Mouse (Mus musculus) limb, embryonic 13.5 days (tissue): ENCODE data around the gene Npcd. TPM values are rescaled to one million over a fixed set of nuclear protein-coding genes. Genes with fewer than 3 reads are reported as not detected.

Source experiments
- ATAC-seq: fragments of 200-750 bp; cut with Nextera tagmentation; 2 replicates; pipeline ENCODE4 v1.8.0; 2017; ENCODE audit warnings: low read depth, moderate number of reproducible peaks, moderate TSS enrichment; ENCODE audit not compliant: low FRiP score
- H3K27ac ChIP-seq: fragments of 300-500 bp; sonication (generic); 2 replicates; pipeline ENCODE4 v1.5.1; 2015; ENCODE audit warnings: inconsistent platforms, mild to moderate bottlenecking, moderate library complexity
- H3K27me3 ChIP-seq: fragments of 300-500 bp; sonication (generic); 2 replicates; pipeline ENCODE4 v1.6.1; 2015; ENCODE audit warnings: mild to moderate bottlenecking, inconsistent platforms
- H3K36me3 ChIP-seq: fragments of 300-500 bp; sonication (generic); 2 replicates; pipeline ENCODE4 v1.6.1; 2015; ENCODE audit warnings: inconsistent platforms, mild to moderate bottlenecking, moderate library complexity
- H3K4me1 ChIP-seq: fragments of 300-500 bp; sonication (generic); 2 replicates; pipeline ENCODE4 v1.6.1; 2015; ENCODE audit warnings: inconsistent platforms
- H3K4me2 ChIP-seq: fragments of 300-500 bp; sonication (generic); replicated peaks from 2 replicates; pipeline ENCODE4 v1.6.1; 2015; ENCODE audit warnings: inconsistent platforms, mild to moderate bottlenecking, moderate library complexity
- H3K4me3 ChIP-seq: fragments of 300-500 bp; sonication (generic); 2 replicates; pipeline ENCODE4 v1.5.1; 2015; ENCODE audit warnings: moderate library complexity, mild to moderate bottlenecking, inconsistent platforms
- H3K9ac ChIP-seq: fragments of 300-500 bp; sonication (generic); 2 replicates; pipeline ENCODE4 v1.6.1; 2015; ENCODE audit warnings: mild to moderate bottlenecking, inconsistent platforms
- H3K9me3 ChIP-seq: fragments of 300-500 bp; sonication (generic); 2 replicates; pipeline ENCODE4 v1.6.1; 2016; ENCODE audit warnings: inconsistent platforms
- WGBS: fragments of 180-500 bp; shearing (Covaris S2); methylation state at CpG from one replicate; pipeline ENCODE4 v1.1.7; 2015; 5-methylcytosine and 5-hydroxymethylcytosine counted together
- polyA plus RNA-seq: library from polyadenylated mRNA; unstranded; fragments of >200 nt; fragmentation: Nextera tagmentation; extraction: Ambion mirVana; gene quantifications from 2 replicates; pipeline ENCODE4 v1.2.1, GENCODE M21; 2015

Gene Npcd
- polyA plus RNA-seq: 0.46 and 0.60 TPM in 2 replicates

GRCm38 (mm10) chr15:79834130-79834880 is at the start of gene Npcd, which contains the start of gene Cbx6:
Gene Npcd (minus strand): TSS chr15:79834237.
Gene Cbx6 (minus strand): TSS chr15:79834688.
- peak within 1 kb of the TSS; percentile 95 for H3K27ac ChIP-seq
- 1% methylated on average over 58 of the region's 58 CpGs for WGBS
- ATAC-seq: peak; percentile 90
- H3K36me3 ChIP-seq: peaks cover 17% of the 10 kb centered on the region
- H3K4me2 ChIP-seq: peak within 1 kb of the TSS; percentile 94
- no peaks in the 10 kb centered on the region for H3K27me3 ChIP-seq
- H3K4me1 ChIP-seq: peaks cover 45% of the 10 kb centered on the region
- peak within 1 kb of the TSS; percentile 83 for H3K4me3 ChIP-seq
- no peaks in the 10 kb centered on the region for H3K9me3 ChIP-seq
- H3K9ac ChIP-seq: peak within 1 kb of the TSS; percentile 94

GRCm38 (mm10) chr15:79883352-79883822 is 49.4 kb upstream of the Npcd start:
- WGBS: under 1% methylated on average over 30 of the region's 30 CpGs
- peak; percentile 91 for ATAC-seq
- H3K27ac ChIP-seq: peak overlapping the region; percentile 73

GRCm38 (mm10) chr15:79882623-79883267 is 48.7 kb upstream of the Npcd start:
- Histone ChIP-seq H3K4me3 (peak overlapping the region; percentile 52), H3K27ac (peak overlapping the region; percentile 44; the same call in 1 of the 2 replicates), H3K9me3 (no peaks in the 10 kb centered on the region), H3K36me3 (no peaks in the 10 kb centered on the region), H3K27me3 (no peaks in the 10 kb centered on the region), H3K9ac (peak overlapping the region; percentile 40), H3K4me2 (peak overlapping the region; percentile 69), H3K4me1 (peaks cover 16% of the 10 kb centered on the region)
- ATAC-seq: peak; percentile 10; the same call in 1 of the 2 replicates
- WGBS: 22% methylated on average over 19 of the region's 19 CpGs

More at GRCm38 (mm10) chr15:79883352-79883822, 49.4 kb upstream of the Npcd start:
- no peaks in the 10 kb centered on the region for H3K36me3 ChIP-seq
- no peaks in the 10 kb centered on the region for H3K9me3 ChIP-seq
- peak overlapping the region; percentile 69 for H3K4me2 ChIP-seq
- peak overlapping the region; percentile 52 for H3K4me3 ChIP-seq
- H3K4me1 ChIP-seq: peaks cover 16% of the 10 kb centered on the region
- H3K27me3 ChIP-seq: no peaks in the 10 kb centered on the region
- peak overlapping the region; percentile 72 for H3K9ac ChIP-seq

GRCm38 (mm10) chr15:79880477-79880876 is 46.4 kb upstream of the Npcd start:
- no peak overlapping the region for H3K4me2 ChIP-seq

GRCm38 (mm10) chr15:79879319-79879718 is 45.3 kb upstream of the Npcd start:
- Histone ChIP-seq H3K27me3 (no peaks in the 10 kb centered on the region), H3K4me3 (no peak overlapping the region), H3K4me1 (peaks cover 16% of the 10 kb centered on the region), H3K9me3 (no peaks in the 10 kb centered on the region), H3K4me2 (peak overlapping the region; percentile 14; the same call in 1 of the 2 replicates), H3K27ac (peak overlapping the region; percentile 67; the same call in 1 of the 2 replicates), H3K9ac (0 out of 2 replicates have a peak overlapping the region, but pooled peaks have one; percentile 13), H3K36me3 (no peaks in the 10 kb centered on the region)
- peak; percentile 31; the same call in 1 of the 2 replicates for ATAC-seq
- 50% methylated on average over 13 of the region's 13 CpGs for WGBS

More at GRCm38 (mm10) chr15:79880477-79880876, 46.4 kb upstream of the Npcd start:
- no peak for ATAC-seq
- no peak overlapping the region for H3K9ac ChIP-seq
- 75% methylated on average over 3 of the region's 3 CpGs for WGBS
- peaks cover 16% of the 10 kb centered on the region for H3K4me1 ChIP-seq
- no peaks in the 10 kb centered on the region for H3K27me3 ChIP-seq
- no peak overlapping the region for H3K27ac ChIP-seq
- H3K36me3 ChIP-seq: no peaks in the 10 kb centered on the region
- H3K9me3 ChIP-seq: no peaks in the 10 kb centered on the region
- no peak overlapping the region for H3K4me3 ChIP-seq

GRCm38 (mm10) chr15:79878725-79879136 is 44.7 kb upstream of the Npcd start:
- no peaks in the 10 kb centered on the region for H3K36me3 ChIP-seq
- H3K4me3 ChIP-seq: no peak overlapping the region
- H3K27ac ChIP-seq: peak overlapping the region; percentile 67; the same call in 1 of the 2 replicates
- no peak for ATAC-seq
- peak overlapping the region; percentile 14; the same call in 1 of the 2 replicates for H3K4me2 ChIP-seq
- H3K27me3 ChIP-seq: no peaks in the 10 kb centered on the region
- H3K9ac ChIP-seq: no peak overlapping the region
- no peaks in the 10 kb centered on the region for H3K9me3 ChIP-seq
- peaks cover 16% of the 10 kb centered on the region for H3K4me1 ChIP-seq
- 70% methylated on average over 6 of the region's 6 CpGs for WGBS

- Histone ChIP-seq H3K36me3 (no peaks in the 10 kb centered on the region), H3K4me1 (peaks cover 8% of the 10 kb centered on the region), H3K4me3 (no peak overlapping the region), H3K27ac (no peak overlapping the region), H3K4me2 (no peak overlapping the region), H3K9me3 (no peaks in the 10 kb centered on the region), H3K27me3 (no peaks in the 10 kb centered on the region), H3K9ac (no peak overlapping the region)
- no peak for ATAC-seq
- WGBS: 77% methylated on average over 18 of the region's 18 CpGs
Measured at GRCm38 (mm10) chr15:79875261-79875995, 41.4 kb upstream of the Npcd start.

- H3K27me3 ChIP-seq: no peaks in the 10 kb centered on the region
- H3K4me3 ChIP-seq: no peak overlapping the region
- no peak for ATAC-seq
- H3K4me1 ChIP-seq: peaks cover 1% of the 10 kb centered on the region; the same call in 1 of the 2 replicates
- no peak overlapping the region for H3K27ac ChIP-seq
- no peak overlapping the region for H3K9ac ChIP-seq
- H3K9me3 ChIP-seq: peaks cover 4% of the 10 kb centered on the region; the same call in 1 of the 2 replicates
- no peaks in the 10 kb centered on the region for H3K36me3 ChIP-seq
- no peak overlapping the region for H3K4me2 ChIP-seq
- 72% methylated on average over 2 of the region's 2 CpGs for WGBS
Measured at GRCm38 (mm10) chr15:79873995-79874394, 40.0 kb upstream of the Npcd start.

GRCm38 (mm10) chr15:79873545-79873944 is 39.5 kb upstream of the Npcd start:
- Histone ChIP-seq H3K4me1 (no peaks in the 10 kb centered on the region), H3K27me3 (no peaks in the 10 kb centered on the region), H3K4me2 (no peak overlapping the region), H3K27ac (no peak overlapping the region), H3K9ac (no peak overlapping the region), H3K36me3 (no peaks in the 10 kb centered on the region), H3K9me3 (peaks cover 5% of the 10 kb centered on the region; the same call in 1 of the 2 replicates), H3K4me3 (no peak overlapping the region)
- ATAC-seq: no peak
- 83% methylated on average over 8 of the region's 8 CpGs for WGBS

- H3K27ac ChIP-seq: no peak overlapping the region
- no peak overlapping the region for H3K4me3 ChIP-seq
- no peaks in the 10 kb centered on the region for H3K36me3 ChIP-seq
- H3K4me1 ChIP-seq: no peaks in the 10 kb centered on the region
- no peak for ATAC-seq
- peaks cover 5% of the 10 kb centered on the region; the same call in 1 of the 2 replicates for H3K9me3 ChIP-seq
- no peak overlapping the region for H3K9ac ChIP-seq
- 85% methylated on average over 3 of the region's 3 CpGs for WGBS
- H3K27me3 ChIP-seq: no peaks in the 10 kb centered on the region
- no peak overlapping the region for H3K4me2 ChIP-seq
Measured at GRCm38 (mm10) chr15:79867260-79868002, 33.4 kb upstream of the Npcd start.

- no peaks in the 10 kb centered on the region for H3K36me3 ChIP-seq
- 87% methylated on average over 9 of the region's 9 CpGs for WGBS
Measured at GRCm38 (mm10) chr15:79859821-79860220, 25.8 kb upstream of the Npcd start.

More at GRCm38 (mm10) chr15:79859821-79860220, 25.8 kb upstream of the Npcd start:
- no peaks in the 10 kb centered on the region for H3K9me3 ChIP-seq
- no peak for ATAC-seq
- H3K4me1 ChIP-seq: no peaks in the 10 kb centered on the region; the same call in 1 of the 2 replicates
- no peaks in the 10 kb centered on the region for H3K27me3 ChIP-seq
- H3K4me2 ChIP-seq: no peak overlapping the region
- no peak overlapping the region for H3K9ac ChIP-seq
- no peak overlapping the region for H3K27ac ChIP-seq
- H3K4me3 ChIP-seq: no peak overlapping the region
